Mouse (Mus musculus) bone marrow, adult 2 months (tissue): ENCODE data around the gene Pcgf2.
"Not testable (repeated sequence)": the region's sequence is repeated elsewhere in the genome, so short reads cannot be mapped to it uniquely, and the experiment has no call there.

Source experiments
- CTCF ChIP-seq: fragments of 200-500 bp; IDR thresholded peaks from 2 replicates; pipeline ENCODE4 v1.5.1; 2011; ENCODE audit warnings: low read length, control low read depth; ENCODE audit not compliant: control insufficient read depth, insufficient read depth
- POLR2A ChIP-seq: fragments of 200-500 bp; IDR thresholded peaks from 2 replicates; pipeline ENCODE4 v1.6.1; 2011; ENCODE audit warnings: low read depth, mild to moderate bottlenecking, control low read depth, low read length, borderline replicate concordance; ENCODE audit not compliant: control insufficient read depth

DNA sequence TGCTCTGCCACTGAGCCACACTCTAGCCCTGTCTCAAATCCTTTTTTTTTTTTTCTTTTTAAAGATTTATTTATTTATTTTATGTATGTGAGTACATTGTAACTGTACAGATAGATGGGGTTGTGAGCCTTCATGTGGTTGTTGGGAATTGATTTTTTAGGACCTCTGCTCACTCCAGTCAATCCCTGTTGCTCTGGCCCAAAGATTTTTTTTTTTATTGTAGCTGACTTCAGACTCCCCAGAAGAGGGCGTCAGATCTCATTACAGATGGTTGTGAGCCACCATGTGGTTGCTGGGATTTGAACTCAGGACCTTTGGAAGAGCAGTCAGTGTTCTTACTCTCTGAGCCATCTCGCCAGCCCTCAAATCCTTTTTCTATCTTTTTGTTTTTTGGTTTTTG, 9.8 kb upstream of the Pcgf2 start:
- not testable (repeated sequence) for TF ChIP-seq CTCF, POLR2A
